Mouse (Mus musculus) heart, embryonic 12.5 days (tissue): ENCODE data around the gene Stx7. TPM values are rescaled to one million over a fixed set of nuclear protein-coding genes. Genes with fewer than 3 reads are reported as not detected.
"Not testable (repeated sequence)": the region's sequence is repeated elsewhere in the genome, so short reads cannot be mapped to it uniquely, and the experiment has no call there.

Experiments used
- ATAC-seq: fragments of 200-750 bp; cut with Nextera tagmentation; 2 replicates; pipeline ENCODE4 v1.8.0; 2017; ENCODE audit warnings: moderate TSS enrichment, moderate library complexity; ENCODE audit not compliant: insufficient number of reproducible peaks, low FRiP score
- H3K27ac ChIP-seq: fragments of 300-500 bp; sonication (generic); 2 replicates; pipeline ENCODE4 v1.5.1; 2016; ENCODE audit warnings: mild to moderate bottlenecking, moderate library complexity; ENCODE audit not compliant: poor library complexity, severe bottlenecking
- H3K27me3 ChIP-seq: fragments of 300-500 bp; sonication (generic); replicated peaks from 2 replicates; pipeline ENCODE4 v1.6.1; 2016; ENCODE audit warnings: mild to moderate bottlenecking, moderate library complexity
- H3K36me3 ChIP-seq: fragments of 300-500 bp; sonication (generic); 2 replicates; pipeline ENCODE4 v1.6.1; 2016; ENCODE audit warnings: mild to moderate bottlenecking, moderate library complexity
- H3K4me1 ChIP-seq: fragments of 300-500 bp; sonication (generic); replicated peaks from 2 replicates; pipeline ENCODE4 v1.6.1; 2016; ENCODE audit warnings: mild to moderate bottlenecking
- H3K4me2 ChIP-seq: fragments of 300-500 bp; sonication (generic); 2 replicates; pipeline ENCODE4 v1.6.1; 2016; ENCODE audit warnings: mild to moderate bottlenecking, moderate library complexity
- H3K4me3 ChIP-seq: fragments of 300-500 bp; sonication (generic); 2 replicates; pipeline ENCODE4 v1.5.1; 2016; ENCODE audit warnings: mild to moderate bottlenecking
- H3K9ac ChIP-seq: fragments of 300-500 bp; sonication (generic); 2 replicates; pipeline ENCODE4 v1.6.1; 2016; ENCODE audit warnings: mild to moderate bottlenecking, moderate library complexity
- H3K9me3 ChIP-seq: fragments of 300-500 bp; sonication (generic); replicated peaks from 2 replicates; pipeline ENCODE4 v1.6.1; 2016; ENCODE audit warnings: mild to moderate bottlenecking, moderate library complexity
- WGBS: fragments of 180-500 bp; shearing (Covaris S2); methylation state at CpG from one replicate; pipeline ENCODE4 v1.1.7; 2016; 5-methylcytosine and 5-hydroxymethylcytosine counted together
- polyA plus RNA-seq: library from polyadenylated mRNA; unstranded; fragments of >200 nt; fragmentation: Nextera tagmentation; extraction: Ambion mirVana; gene quantifications from 2 replicates; pipeline ENCODE4 v1.2.1, GENCODE M21; 2016

Stx7 gene
- 86.9 and 92.5 TPM in 2 replicates for polyA plus RNA-seq

DNA sequence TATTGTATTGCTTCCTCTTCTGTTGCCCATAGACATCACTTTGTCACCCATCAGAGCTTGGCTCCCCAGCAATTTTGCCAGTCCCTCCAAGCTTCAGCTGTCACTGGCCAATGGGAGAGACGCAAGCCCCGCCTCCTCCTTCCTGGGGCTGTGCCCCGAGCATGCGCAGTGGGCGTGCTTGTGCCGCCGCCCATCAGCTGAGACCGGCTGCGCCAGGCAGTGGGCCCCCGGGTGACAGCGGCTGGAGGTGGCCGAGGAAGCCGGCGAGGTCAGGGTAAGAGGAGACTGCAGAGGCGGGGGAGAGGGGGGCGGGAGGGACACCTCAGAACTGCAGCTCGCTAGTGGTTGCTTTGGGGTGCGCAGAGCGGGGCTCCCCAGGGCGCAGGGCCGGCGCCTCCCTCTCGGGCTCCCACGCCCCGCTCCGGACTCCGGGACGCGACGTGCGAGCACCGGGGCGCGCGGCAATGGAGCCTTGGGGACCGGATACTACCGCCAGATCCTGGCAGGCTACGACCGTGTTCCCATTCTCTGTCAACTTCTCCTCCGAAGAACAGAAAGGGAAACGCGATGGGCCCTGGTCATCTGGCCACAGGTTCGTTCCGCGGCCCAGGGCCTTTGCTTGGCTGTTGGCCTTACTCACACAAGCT lies at the start of gene Stx7:
Stx7 (plus strand) TSS at position 168 of the 647 bp plus-strand sequence.
- Histone ChIP-seq H3K27ac (peak within 1 kb of the TSS; percentile 84), H3K27me3 (no peaks in the 10 kb centered on the region), H3K36me3 (peaks cover 6% of the 10 kb centered on the region; the same call in 1 of the 2 replicates), H3K9me3 (no peaks in the 10 kb centered on the region), H3K4me3 (peak within 1 kb of the TSS; percentile 87), H3K4me1 (peaks cover 23% of the 10 kb centered on the region), H3K9ac (peak within 1 kb of the TSS; percentile 85), H3K4me2 (peak within 1 kb of the TSS; percentile 72)
- WGBS, result under 1% methylated on average over 39 of the region's 45 CpGs
- peak; percentile 98 for ATAC-seq

DNA sequence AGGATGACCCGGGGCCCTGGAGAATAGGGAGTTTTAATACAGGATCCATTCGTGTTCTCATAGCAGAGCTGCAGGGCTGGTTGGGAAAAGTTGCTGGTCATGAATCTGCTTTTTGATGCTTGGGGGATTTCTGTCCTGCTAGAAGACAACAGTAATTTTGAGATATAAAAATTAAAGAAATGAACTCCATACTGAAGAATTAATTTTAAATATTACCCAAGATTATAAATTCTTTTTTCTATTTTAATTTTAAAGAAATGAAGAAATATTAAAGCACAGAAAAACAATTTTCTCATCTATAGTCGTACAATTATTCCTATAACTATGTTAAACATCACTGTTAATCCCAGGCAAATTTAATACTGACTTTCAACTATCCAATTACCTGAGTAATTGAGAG lies 47.3 kb upstream of the Stx7 start, which contains the start of gene Taar8c:
Taar8c (minus strand) TSS at position 101 of the 400 bp plus-strand sequence.
- ATAC-seq, result not testable (repeated sequence)
- 68% methylated on average over 1 of the region's 3 CpGs for WGBS

DNA sequence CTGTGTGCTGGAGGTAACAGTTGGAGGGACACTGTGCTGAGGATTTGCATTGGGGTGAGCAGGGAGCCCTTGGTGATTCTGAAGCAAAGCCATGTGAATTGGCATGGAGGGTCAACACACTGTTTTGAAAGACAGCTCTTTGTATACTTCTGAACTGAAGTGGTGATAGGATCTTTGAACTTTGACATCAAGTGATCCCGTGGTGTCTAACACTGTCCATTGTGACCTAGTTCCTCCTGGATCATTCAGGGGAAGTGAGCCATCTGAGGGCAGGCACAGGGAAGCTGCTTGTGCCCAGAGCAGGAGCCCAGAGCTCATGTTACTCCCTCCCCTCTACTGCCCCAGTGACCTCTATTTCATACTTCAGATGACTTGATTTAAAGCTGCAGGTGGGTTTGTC lies 45.8 kb upstream of the Stx7 start:
- not testable (repeated sequence) for H3K4me2 ChIP-seq, H3K4me3 ChIP-seq, H3K9ac ChIP-seq, H3K36me3 ChIP-seq, H3K27ac ChIP-seq, H3K4me1 ChIP-seq, H3K27me3 ChIP-seq, ATAC-seq, H3K9me3 ChIP-seq
- 39% methylated on average over 1 of the region's 1 CpGs for WGBS

More for the DNA sequence above, 47.3 kb upstream of the Stx7 start, which contains the start of gene Taar8c:
- H3K27ac ChIP-seq, H3K9me3 ChIP-seq, H3K4me1 ChIP-seq, H3K4me2 ChIP-seq, H3K36me3 ChIP-seq, H3K9ac ChIP-seq, H3K27me3 ChIP-seq, H3K4me3 ChIP-seq: not testable (repeated sequence)

DNA sequence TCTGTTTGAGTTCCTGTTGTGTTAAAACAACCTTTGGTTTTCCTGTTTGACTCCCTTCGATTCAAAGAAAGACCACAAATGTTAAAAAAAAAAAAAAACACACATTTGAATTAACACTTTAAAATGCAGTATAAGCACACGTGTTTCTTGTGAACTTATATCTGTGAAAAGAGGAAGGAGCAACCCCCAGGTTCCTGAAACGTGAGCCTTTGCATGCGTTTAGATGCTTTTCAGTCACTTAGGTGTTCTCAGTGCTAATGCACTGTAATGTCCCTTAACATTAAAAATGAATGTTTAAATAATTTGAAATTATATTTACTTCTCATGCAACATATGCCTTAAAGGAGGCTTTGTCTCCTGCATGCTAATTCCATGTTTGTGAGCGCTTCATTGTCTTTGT lies 41.4 kb upstream of the Stx7 start:
- no peak for ATAC-seq
- WGBS, result 63% methylated on average over 5 of the region's 5 CpGs

DNA sequence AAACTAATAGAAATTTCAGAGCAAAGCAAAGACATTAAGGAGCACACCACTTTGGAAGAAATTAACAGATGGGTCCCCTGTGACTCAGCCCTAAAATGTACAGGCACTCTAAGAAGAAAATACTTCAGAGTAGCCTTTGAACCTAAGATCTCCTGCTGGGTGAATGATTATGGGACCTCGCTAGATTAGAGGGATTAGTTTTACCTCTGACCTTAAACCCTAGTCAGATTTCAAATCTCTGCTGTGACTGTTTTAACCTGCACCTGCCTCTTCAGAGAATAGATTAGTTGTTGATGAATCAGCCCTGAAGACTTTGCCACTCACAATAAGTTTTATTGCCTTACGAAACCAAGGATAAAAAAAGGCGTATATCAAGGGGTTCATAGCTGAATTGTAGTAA lies 40.9 kb upstream of the Stx7 start:
- Histone ChIP-seq H3K27me3 (no peaks in the 10 kb centered on the region), H3K9me3 (no peaks in the 10 kb centered on the region), H3K9ac (no peak overlapping the region), H3K4me1 (no peaks in the 10 kb centered on the region), H3K4me2 (no peak overlapping the region), H3K36me3 (no peaks in the 10 kb centered on the region), H3K4me3 (no peak overlapping the region), H3K27ac (no peak overlapping the region)
- 69% methylated on average over 3 of the region's 3 CpGs for WGBS
- no peak for ATAC-seq

More for the DNA sequence above, 41.4 kb upstream of the Stx7 start:
- Histone ChIP-seq H3K4me2 (no peak overlapping the region), H3K27ac (no peak overlapping the region), H3K4me3 (no peak overlapping the region), H3K9me3 (no peaks in the 10 kb centered on the region), H3K9ac (no peak overlapping the region), H3K4me1 (no peaks in the 10 kb centered on the region), H3K27me3 (no peaks in the 10 kb centered on the region), H3K36me3 (no peaks in the 10 kb centered on the region)

DNA sequence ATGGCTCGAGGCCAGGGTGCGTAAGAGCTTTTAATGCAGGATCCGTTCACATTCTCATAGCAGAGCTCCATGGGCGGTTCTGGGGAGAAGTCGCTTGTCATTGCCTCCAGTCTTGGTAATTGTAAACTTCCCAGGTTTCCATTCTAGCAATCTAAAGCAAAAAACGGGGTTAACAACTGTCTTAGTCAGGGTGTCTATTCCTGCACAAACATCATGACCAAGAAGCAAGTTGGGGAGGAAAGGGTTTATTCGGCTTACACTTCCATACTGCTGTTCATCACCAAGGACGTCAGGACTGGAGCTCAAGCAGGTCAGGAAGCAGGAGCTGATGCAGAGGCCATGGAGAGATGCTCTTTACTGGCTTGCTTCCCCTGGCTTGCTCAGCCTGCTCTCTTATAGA lies 39.7 kb upstream of the Stx7 start, which contains the start of gene Taar9:
Taar9 (minus strand) TSS at position 101 of the 400 bp plus-strand sequence.
- not testable (repeated sequence) for H3K4me1 ChIP-seq, H3K27ac ChIP-seq, H3K4me3 ChIP-seq, H3K9ac ChIP-seq, ATAC-seq, H3K36me3 ChIP-seq, H3K4me2 ChIP-seq, H3K9me3 ChIP-seq, H3K27me3 ChIP-seq
- WGBS, result 76% methylated on average over 8 of the region's 8 CpGs

DNA sequence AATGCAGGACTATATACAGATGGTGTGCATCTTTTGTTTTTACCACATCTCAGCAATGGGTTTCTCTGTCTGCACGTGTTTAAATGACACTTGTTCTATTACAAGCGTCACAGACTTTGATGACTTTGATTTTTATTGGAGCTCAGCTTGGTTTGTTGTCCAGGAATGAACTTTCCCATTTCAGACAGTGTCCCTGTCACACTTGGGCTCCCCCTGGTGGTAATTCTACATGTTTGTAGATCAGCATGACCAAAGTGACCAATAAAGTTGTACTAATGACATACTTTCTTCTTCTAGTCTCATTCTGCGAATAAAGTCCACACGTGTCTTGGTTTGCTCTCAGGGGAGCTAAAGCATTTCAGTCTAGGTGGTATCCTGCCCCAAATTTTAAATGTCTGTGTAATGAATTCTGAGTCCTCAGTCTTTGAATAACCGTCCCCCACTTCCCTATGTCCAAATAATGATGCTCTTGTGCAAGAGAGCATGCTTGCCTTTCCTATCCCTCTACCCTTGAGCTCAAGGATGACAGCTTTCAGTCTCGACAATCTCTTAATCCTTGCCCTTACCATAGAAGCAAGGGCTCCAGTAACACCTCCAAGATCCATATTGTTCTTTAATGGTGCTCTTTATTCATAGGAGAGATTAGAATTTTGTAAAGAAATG lies 37.9 kb upstream of the Stx7 start:
- Histone ChIP-seq H3K27me3 (no peaks in the 10 kb centered on the region), H3K9ac (no peak overlapping the region)
- no peak for ATAC-seq

DNA sequence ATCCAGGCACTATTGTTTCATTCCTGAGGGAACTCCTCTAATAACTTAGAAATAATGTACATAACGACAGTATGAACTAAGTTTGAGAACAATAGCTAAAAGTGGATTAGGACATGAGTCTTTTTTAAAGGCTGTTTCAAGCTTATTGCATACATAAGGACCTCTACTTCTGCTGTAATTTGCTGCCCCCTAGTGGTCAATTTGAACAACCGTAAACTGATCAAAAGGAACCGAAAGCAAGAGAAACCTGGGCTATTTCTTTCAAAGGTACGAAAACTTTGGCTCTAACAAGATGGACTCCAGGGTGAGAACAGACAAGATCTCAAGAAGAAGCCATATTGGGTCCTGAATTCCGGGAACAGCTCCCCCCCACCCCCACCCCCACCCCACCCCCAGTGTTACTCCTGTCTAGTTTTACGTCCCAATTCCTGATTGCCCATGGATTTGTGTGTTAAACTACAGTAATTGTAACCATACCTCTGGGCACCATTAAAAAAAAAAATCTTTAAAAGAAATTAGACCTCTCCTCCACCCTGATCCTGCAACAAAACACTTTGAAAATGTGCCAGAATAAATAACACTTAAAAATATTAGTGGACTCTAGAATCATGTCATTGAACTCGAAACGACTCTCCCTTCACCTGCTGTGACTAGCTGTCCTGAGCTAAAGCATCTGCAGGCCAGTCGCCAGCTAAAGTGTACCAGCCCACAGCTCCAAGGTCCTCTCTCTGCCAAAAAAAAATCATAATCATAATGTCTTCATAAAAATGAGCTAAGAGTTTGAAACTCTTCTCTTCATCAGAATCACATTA lies 17.4 kb upstream of the Stx7 start:
- WGBS, result 30% methylated on average over 9 of the region's 9 CpGs
- Histone ChIP-seq H3K9ac (peak overlapping the region; percentile 62; the same call in 1 of the 2 replicates), H3K27me3 (no peaks in the 10 kb centered on the region), H3K4me1 (peaks cover 16% of the 10 kb centered on the region), H3K27ac (no peak overlapping the region), H3K4me3 (peak overlapping the region; percentile 43), H3K36me3 (no peaks in the 10 kb centered on the region), H3K9me3 (no peaks in the 10 kb centered on the region), H3K4me2 (peak overlapping the region; percentile 62)
- ATAC-seq, result peak; percentile 55; the same call in 1 of the 2 replicates

More for the DNA sequence above, 37.9 kb upstream of the Stx7 start:
- Histone ChIP-seq H3K4me3 (no peak overlapping the region), H3K4me1 (no peaks in the 10 kb centered on the region), H3K27ac (no peak overlapping the region), H3K9me3 (peaks cover 13% of the 10 kb centered on the region), H3K36me3 (no peaks in the 10 kb centered on the region), H3K4me2 (no peak overlapping the region)
- WGBS, result 45% methylated on average over 6 of the region's 6 CpGs

DNA sequence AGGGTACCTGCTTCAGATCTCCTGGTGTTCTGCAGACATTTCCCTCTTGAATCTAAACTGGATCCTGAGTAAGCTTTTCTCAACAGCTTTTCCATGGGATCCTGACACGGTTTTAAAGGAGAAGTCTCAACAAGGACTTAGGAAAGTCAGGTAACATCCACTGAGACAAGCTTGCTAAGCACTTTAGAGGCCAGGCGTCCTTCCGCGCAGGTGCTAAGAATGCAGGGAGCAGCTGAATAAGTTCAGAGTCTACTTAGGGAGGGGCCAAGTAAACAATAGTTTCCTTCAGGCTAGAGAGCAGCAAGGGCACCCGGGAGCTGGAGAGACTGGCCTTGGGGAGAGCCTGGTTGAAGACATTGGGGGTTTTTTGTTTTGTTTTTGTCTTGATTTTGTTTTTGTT lies 16.8 kb upstream of the Stx7 start:
- 12% methylated on average over 5 of the region's 5 CpGs for WGBS
- no peak for ATAC-seq
- Histone ChIP-seq H3K4me1 (peaks cover 16% of the 10 kb centered on the region), H3K9ac (0 out of 2 replicates have a peak overlapping the region, but pooled peaks have one; percentile 24), H3K4me3 (no peak overlapping the region), H3K9me3 (no peaks in the 10 kb centered on the region), H3K27ac (no peak overlapping the region), H3K27me3 (no peaks in the 10 kb centered on the region), H3K4me2 (peak overlapping the region; percentile 34), H3K36me3 (no peaks in the 10 kb centered on the region)

DNA sequence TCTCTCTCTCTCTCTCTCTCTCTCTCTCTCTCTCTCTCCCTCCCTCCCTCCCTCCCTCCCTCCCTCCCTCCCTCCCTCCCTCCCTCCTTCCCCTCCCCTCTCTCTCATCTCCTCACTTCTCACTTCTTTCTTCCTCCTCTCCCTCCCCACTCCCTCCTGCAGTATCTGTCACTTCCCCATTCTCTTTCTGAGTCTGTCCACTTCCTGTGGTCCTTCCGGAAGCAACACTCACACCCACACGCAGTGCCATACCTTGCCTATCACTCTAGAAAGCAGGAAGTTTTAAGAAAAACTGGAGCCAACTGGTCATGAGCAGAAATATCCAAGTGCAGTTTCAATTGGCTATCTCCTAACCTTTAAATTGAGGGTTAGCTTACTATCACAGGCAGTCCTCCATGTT lies 16.0 kb upstream of the Stx7 start:
- Histone ChIP-seq H3K4me1 (peaks cover 16% of the 10 kb centered on the region), H3K9me3 (no peaks in the 10 kb centered on the region), H3K27me3 (no peaks in the 10 kb centered on the region), H3K27ac (no peak overlapping the region), H3K36me3 (no peaks in the 10 kb centered on the region), H3K4me2 (no peak overlapping the region), H3K9ac (no peak overlapping the region), H3K4me3 (no peak overlapping the region)
- no peak for ATAC-seq
- WGBS, result 21% methylated on average over 2 of the region's 2 CpGs
